Mouse (Mus musculus): ENCODE data around the gene Slc50a1.
A peak's percentile ranks its signal among the peaks of the same experiment; 100 is the strongest.

Gene Slc50a1

DNA sequence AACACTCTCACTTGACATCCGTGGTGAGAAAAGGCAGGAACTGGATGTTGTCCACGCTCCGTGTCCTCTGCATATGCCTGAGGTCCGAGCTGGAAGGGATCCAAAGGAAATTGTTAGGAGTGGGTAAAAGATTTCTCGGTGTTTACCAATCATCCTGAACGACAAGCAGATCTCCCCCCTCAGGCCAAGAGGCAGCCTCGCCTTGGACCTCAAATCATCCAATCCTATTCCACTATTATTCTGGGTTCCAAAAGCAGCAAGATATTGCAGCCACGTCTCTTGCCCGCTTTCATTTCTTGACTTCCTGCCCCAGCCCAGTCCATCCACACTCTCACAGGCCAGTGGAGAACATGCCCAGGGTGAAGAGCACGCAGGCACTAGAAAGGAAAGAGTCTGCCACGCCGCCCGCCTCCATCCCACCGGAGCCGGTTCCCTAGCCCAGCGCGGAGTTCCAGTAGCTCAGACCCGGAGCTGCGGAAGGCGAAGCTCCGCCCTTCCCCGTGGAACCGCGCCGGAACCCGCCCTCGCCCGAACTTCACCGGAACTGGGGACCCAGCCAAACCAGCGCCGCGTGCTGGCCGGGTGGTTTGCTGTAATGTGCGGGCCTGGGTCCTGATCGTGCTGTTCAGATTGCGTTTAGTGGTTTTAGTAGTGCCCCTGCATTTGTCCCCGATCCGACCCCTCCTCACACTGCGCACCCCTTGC, at the start of gene Slc50a1:
TSS of gene Slc50a1 (minus strand) at position 520 of the 705 bp plus-strand sequence.
- peak; percentile 79 for DNase-seq (ENCODE audit: low read depth)

DNA sequence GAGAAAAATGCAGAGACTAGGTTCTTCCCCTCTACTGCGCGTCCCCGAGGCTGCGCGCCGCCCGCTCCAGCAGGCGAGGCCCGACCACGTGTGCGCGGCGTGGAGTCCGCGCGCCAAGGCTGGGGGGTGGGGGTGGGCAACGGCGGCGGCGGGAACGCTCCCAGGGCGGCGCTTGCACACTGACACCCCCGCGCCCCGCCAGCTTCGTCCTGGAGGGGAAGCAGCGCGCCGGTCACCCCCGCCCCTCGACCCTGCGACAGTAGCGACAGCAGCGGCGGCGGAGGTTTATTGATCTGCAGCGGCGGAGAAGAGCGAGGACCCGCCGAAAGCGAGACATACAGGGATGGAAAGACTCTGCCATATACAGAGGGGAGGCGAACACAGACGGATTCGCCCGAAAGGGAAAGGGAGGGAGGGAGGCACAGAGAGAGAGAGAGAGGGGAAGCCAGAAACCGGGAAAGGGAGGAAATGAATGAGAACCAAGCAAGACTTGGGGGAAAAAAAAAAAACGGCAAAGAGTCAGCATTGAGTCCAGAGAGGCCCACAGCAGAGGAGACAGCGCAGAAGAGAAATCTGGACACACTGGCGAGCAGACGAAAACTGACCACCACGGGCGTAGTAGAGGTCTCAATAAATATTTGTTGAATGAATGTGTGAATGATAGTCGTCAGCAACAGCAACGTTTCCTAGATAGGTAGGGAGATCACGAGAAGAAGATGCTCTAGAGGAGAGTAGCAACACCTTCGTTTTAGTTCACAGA, 49.4 kb upstream of the Slc50a1 start:
- DNase-seq (ENCODE audit: low read depth), result peak; percentile 55

DNA sequence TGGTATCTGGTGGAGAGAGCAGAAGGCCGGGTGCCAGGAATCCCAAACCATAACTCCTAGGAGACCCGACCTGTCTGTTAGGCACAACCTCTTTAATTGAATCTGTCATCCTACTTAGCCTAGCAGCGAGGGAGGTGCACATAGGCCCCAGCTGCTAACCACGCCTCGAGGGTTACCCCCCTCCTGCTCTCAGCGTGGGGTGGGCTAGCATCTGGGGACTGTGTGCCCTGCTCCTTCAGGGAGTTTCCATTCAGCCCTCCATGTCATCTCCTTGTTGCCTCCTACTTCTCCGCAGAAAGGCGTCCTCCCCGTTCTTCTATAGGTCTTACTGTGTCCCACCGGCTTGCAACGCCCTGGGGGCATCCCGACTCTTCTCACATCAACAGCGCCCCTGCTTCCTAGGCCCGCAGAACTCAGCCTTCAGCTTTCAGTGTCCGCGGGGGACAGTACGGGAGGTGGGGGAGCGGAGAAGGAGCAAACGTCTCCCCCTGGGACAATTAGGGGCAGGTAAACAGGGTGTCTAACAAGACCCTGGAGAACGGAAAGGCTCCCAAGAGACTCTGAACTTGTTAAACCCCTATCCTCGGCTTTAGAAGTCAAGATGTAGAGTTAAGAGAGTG, 48.7 kb upstream of the Slc50a1 start:
- DNase-seq (ENCODE audit: low read depth), result no peak

DNA sequence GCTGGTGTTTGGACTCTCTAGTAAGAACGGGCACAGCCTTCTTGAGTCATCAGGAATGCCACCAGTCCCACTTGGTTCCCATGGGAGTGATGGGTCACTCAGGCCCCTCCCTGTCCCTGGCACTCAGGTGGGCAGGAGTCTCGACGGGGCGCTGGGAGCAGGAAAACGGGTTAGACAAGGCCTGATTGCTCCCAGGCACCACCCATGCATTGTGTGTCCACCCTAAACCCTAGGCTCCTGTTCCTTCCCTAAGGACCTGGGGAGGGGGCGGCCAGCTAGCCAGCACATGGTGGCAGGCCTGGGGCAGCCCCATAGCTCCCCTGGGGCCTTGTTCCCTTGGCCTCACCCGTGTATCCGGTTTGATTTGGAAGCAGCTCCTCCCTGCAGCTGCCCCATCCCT, 47.9 kb upstream of the Slc50a1 start:
- no peak for DNase-seq (ENCODE audit: low read depth)

DNA sequence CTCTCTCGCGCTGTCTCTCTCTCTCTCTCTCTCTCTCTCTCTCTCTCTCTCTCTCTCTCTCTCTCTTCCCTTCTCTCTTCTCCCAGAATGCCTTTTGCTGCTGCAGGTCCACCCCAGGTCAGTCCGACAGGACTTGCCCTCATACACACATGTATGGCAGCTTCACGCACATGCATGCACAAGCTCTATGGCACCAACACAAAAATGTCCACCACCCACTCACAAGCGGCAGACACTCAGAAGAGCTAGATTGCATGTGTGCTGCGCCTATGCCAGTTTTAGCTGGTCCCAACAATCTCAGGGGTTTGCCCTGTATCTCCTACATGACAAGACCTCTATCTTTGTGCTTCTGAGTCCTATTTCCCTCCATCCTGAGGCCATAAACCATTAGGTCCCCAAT, 46.9 kb upstream of the Slc50a1 start:
- peak; percentile 37 for DNase-seq (ENCODE audit: low read depth)

DNA sequence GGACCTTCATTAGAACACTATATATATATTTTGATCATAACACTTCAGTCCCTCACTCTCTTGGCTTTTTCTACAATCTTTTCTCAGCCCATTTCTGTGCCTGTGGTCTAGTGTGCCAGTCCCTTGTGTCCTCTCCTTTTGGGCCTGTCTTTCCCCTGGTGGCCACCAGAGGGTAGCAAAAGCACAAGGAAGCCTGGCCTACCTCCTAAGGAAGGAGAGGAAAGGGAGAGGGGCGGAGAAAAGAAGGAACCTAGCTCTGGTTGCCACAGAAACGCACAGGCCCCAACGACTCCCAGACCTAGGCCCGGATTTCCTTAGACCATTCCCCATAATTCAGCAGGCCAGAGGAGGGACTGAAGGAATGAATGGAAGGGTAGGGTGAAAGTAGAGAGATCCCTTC, 46.5 kb upstream of the Slc50a1 start:
- peak; percentile 84 for DNase-seq (ENCODE audit: low read depth)

DNA sequence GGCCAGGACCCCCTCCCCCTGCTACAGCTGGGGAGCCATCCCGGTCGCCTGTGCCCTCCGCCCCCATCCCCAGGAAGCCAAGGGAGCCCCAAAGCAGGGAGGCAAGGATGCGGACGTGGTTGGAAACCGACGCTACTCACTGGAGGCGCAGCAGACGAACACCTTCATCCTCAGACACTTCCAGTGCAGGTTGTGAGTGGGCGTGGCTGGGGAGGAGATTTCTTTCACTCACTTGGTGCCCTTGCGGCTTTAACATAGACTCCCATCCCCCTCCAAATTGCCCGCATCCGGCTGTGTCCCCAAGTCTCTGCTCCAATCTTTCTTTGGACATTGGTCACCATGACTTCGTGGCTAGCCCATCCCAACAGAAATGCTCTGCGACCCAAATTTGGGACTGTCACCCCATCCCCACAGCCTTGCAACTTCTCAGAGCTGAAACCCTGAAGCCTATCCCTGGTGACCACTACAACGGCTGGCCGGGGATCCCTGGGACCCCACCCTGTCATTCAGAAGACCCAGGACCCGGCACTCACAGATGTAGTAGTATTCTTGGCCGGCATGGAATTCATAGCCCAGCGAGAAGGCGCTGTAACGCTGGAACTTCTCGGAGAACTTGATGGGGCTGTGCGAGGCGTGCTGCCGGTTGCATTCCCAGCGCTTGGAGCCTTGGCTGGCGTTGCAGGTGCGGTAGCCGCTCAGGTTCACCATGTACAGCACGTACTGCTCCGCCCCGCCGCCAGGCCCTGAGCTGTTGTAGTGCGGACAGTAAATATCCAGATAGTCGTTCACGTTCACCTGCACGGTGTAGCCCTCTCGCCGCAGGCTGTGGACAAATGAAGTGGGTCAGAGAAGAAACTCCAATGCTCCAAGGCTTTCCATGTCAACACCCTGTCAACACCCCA, 45.8 kb upstream of the Slc50a1 start:
- peak; percentile 64 for DNase-seq (ENCODE audit: low read depth)

DNA sequence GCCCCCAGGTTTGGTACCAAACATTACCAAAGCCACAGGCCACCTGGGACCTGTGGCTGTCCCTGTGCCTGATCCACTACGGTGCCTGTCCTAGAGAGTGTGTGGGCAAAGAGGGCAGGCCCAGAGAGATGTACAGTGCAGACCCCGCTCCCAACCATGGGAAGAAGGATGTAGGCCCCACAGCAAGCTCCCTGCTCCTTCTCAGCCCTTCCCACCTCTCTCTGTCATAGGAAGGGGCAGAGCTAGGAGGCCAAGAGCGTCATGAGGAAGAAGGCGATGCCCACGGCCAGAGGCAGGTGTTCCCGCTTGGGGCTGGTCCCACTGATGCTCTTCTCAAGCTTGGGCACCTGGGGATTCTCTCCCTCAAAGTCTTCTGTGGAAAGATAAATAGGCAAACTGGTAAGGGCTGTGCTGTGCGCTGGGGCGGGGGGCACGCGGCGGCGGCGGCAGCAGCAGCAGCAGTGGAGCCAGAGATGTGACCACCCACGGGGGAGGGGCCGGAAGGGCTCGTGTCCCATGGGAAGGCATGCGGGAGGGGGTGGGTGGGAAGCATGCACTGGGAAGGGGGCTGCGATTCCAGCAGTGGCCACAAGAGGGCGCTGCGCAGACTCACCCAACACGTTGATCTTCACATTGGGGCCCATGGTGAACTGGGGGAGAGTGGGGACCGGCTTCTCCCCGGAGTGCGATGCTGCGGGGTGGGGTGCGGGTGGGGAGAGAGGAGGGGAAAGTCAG, 45.0 kb upstream of the Slc50a1 start:
- DNase-seq (ENCODE audit: low read depth), result peak; percentile 76

DNA sequence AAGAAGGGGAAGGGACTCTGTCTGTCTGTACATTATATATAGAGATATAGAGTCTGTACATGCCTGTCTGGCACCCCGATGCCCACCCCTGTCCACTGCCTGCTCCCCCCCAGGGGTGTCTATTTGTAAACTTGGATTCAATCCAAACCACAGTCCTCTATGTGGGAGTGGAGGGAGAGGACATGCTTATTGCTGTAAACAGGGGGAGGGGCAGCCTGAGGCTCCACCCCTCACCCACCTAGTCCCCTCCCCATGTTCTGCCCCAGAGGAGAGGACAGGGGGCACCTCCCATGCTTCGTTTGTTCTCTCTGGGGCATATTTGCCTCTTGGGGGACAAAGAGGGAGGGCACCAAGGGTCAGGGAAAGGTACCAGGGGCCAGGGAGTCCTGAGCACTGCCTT, 44.4 kb upstream of the Slc50a1 start:
- DNase-seq (ENCODE audit: low read depth), result no peak

DNA sequence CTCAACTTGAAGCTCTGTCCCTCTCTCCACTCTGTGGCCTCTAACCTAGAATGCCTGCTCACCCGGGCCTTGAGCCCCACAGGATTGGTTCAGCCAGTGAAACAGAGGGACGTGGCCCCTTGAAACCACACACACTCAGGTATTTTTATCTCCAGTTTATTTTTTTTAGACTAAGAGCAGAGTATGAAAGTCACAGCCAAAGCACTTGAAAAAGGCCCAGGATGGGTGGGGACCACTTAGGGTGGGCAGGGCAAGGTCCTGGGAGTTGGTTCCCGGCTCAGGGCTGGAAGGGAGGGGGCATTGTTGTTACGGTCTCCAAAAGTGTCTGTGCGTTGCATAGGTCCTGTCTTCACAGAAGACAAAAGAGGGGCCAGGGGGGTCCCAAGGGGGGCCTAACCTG, 44.0 kb upstream of the Slc50a1 start:
- no peak for DNase-seq (ENCODE audit: low read depth)

DNA sequence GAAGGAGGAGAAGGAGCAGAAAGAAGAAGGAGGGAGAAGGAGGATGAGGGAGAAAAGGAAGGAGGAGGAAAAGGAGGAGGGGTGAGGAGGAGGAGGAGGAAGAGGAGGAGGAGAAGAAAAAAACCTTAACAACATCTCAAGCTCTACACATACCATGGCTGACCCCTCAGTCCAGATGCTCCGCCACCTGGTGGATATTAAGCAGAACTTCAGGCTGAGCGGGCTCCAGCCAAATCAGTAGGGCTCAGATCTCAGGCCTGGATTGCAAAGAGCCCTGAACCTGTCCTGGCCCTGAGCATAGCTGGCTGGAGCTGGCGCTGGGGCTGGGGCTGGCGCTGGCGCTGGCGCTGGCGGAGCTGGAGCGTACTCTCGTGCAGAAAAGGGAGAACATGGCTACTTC, 37.7 kb upstream of the Slc50a1 start:
- DNase-seq (ENCODE audit: low read depth), result peak; percentile 80

DNA sequence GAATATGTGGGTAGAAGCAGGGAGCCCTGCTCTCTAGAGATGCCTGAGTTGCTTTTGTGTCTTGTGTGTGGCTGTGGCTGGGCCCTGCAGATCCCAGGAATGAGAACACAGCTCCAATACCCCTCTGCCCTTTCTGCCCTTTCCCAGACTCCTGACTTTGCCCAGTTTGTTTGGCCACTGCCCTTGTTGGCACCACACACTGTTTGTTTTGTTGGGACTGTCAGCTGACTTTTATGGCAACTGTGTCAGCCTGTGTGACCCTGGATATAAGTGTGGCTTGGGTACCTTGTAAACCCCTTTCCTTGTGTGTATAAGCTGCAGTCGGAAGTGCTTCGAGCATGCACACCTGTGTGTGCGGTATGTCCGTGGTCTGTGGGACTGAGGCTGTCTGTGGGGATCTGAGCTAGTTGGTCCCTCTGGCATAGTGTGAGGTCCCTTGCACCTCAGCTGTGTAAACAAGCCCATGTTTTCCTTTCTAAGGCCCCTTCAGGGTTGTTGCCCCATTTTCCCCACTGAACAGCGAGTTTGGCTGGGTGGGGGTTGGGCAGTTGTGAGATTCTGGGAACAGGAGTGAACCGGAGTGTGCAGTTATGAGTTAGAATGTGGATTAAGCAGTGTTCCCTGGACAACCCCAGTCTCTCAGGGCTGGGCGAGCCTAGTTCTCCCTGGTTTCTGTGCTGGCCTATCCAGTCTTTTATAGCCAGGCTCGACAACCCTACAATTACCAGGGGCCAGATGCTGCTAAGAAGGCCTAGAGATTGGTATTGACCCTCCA, 35.4 kb upstream of the Slc50a1 start:
- no peak for DNase-seq (ENCODE audit: low read depth)

DNA sequence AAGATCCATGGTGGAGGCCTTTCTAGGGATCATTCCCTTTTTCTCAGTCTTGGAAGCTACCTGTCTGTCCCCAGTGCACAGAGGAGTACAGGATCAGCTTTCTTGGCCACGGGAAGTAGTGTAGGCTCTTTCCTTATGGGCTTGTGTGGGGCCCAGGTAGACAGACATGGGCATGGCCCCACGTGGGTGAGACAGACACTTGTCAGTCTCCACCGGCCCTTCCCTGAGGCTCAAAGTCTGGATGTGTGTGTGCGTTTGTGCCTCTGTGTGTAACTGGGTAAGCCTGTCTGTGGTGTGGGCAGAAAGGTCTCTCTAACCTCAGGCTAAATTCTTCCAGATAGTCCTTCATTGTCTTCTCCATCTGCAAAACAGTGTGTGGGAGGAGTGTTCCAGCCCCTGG, 34.7 kb upstream of the Slc50a1 start:
- DNase-seq (ENCODE audit: low read depth), result no peak

DNA sequence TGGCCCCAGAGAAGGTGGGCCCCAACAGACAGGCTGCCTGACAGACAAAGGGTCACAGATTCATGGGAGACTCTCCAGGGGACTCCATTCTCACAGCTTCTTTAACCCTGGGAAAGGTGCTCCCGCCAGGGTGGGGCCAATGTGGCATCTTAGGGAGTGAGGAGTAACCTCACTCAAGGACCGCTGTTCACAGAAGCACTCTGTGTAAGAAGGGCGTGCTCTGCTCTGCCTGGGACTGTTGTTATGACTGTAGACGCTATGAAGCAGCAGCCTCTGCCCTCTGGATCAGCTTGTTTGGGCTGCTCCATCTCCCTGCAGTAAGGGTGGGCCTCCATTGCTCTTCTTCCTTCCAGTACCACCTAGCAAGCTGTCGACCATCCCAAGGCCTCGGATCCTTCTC, 34.1 kb upstream of the Slc50a1 start:
- no peak for DNase-seq (ENCODE audit: low read depth)

DNA sequence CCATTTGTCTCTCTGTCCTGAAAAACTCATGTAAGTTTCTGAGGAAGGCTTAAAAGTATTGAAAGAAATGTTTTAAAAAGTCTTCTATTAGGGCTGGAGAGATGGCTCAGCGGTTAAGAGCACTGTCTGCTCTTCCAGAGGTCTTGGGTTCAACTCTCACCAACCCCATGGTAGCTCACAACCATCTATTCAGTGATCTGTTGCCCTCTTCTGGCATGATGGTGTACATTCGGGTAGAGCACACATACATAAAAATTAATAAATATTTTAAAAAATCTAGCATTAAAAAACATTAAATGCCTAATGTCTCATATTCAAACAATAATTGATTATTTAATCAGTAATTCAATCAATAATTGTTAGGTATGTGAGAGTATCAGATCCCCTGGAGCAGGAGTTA, 30.1 kb upstream of the Slc50a1 start:
- DNase-seq (ENCODE audit: low read depth), result no peak

DNA sequence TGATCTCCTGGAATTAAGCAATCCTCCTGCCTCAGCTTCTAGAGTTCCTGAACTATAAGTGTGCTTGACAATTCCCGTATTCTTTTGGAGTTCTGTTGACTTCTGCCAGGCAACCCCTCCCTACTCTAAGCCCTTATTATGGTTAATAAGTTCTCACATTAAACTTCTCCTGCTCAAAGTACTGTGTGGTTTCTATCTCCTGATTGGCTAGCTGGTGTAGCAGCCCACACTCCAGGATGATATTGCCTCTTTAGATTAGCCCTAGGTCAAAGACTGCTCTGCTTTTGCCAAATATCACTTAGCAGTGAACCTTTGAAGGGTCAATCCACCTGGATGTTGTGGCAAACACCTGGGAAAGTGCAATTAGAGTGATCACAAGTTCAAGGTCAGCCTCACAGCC, 29.7 kb upstream of the Slc50a1 start:
- no peak for DNase-seq (ENCODE audit: low read depth)

DNA sequence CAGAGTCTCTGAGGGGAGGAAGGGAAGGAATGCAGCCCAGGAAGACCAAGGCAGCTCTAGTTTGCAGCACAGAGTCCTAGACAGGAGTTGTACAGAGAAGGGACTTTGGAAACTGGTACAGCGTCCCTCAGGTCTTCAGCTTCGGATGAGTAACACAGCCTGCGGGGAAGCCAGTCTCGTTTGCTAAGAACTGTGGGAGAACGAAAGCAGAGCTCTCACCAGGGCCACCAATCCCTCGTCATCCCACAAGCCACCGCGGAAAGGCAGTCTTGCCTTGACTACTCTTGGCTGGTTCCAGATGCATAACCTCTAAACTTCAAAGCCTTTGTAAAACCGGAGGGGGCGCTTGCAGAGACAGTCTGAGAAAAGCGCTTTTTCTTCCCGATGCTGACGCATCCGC, 29.1 kb upstream of the Slc50a1 start:
- peak; percentile 67 for DNase-seq (ENCODE audit: low read depth)

DNA sequence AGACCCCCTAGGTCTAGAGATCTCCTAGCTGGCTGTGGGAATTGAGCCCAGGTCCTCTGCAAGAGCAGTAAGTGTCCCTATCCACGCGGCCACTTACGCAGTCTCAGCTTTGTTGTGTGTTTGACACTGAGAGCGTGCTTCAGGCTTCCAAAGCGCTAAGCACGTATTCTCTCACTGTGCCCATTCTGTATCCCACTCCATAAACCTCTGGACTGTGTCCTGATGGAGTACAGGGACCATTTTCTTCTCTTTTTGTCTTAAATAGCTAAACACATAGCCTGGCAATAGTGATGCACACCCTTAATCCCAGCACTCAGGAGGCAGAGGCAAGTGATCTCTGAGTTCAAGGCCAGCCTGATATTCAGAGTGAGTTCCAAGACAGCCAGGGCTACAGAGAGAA, 28.5 kb upstream of the Slc50a1 start:
- no peak for DNase-seq (ENCODE audit: low read depth)

DNA sequence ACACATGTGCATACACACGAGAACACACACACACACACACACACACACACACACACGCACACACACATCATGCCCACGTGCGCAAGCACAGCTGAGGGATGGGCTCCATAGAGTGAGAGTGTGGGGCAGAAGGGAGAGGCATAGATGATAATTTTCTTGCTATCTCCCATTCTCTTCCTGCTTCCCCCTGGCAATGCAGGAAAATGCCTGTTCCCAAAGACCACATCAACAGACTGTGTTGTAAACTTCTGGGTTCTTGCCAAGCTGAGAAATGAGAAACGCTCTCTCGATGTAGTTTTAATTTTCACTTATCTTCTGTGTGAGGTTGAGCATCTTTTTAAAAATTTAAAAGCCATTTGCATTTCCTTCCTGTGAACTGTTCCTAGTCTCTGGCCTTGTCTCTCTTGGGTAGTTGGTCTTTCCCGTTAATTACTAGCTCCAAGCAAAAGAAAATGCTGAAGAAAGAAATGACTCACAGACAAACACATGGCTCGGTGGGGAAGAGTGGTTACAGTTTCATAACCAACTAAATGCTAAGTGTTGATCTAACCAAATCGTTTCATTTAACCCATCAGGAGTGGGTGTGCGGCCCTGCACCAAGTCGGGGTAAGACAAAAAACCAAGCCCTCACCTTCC, 26.5 kb upstream of the Slc50a1 start:
- DNase-seq (ENCODE audit: low read depth), result no peak

DNA sequence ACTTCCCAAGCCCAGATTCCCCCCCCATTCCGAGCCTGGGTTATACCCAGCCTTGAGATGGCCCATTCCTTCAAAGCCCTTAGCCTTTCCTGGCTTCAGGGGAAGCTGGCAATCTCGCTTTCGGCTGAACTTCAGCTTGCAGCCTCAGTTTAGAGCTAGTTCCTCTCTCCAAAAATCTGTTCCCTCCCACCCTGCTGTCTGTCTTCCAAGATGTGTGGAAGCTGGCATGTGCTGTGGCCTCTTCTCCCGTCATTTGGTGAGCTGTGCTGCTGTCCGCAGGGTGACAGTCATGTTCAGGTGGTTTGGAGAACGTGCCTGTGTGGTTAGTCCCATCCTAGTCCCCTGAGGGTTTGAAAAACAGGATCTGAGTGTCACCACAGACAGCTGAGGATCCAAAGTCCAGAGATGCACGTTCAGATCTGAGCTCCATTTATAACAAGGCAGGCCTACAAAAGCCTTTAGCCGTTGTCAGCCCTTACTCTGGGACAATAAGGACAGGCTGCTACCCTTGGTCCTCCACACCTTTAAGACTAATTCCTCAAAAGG, 25.4 kb upstream of the Slc50a1 start:
- no peak for DNase-seq (ENCODE audit: low read depth)

All from naive thymus-derived CD4-positive, alpha-beta T cell, adult 2 months (primary cell).